Mouse (Mus musculus) limb, embryonic 14.5 days (tissue): ENCODE results near the gene Fcgrt. TPM values are rescaled to one million over a fixed set of nuclear protein-coding genes. Genes with fewer than 3 reads are reported as not detected.
"Not testable (repeated sequence)": the region's sequence is repeated elsewhere in the genome, so short reads cannot be mapped to it uniquely, and the experiment has no call there.

ENCODE experiments used
- ATAC-seq: fragments of 200-750 bp; cut with Nextera tagmentation; 2 replicates; pipeline ENCODE4 v1.8.0; 2017; ENCODE audit warnings: low read depth, moderate number of reproducible peaks, moderate TSS enrichment; ENCODE audit not compliant: low FRiP score
- DNase-seq: peaks from one replicate; pipeline ENCODE4 v3.0.0-alpha.2; 2015; ENCODE audit warnings: low spot score
- H3K27ac ChIP-seq: fragments of 300-500 bp; sonication (generic); replicated peaks from 2 replicates; pipeline ENCODE4 v1.5.1; 2014; ENCODE audit warnings: low read depth, mild to moderate bottlenecking, low read length, moderate library complexity, mixed read lengths
- H3K27me3 ChIP-seq: fragments of 300-500 bp; sonication (generic); 2 replicates; pipeline ENCODE4 v1.6.1; 2014; ENCODE audit warnings: low read length, mixed read lengths; ENCODE audit not compliant: control insufficient read depth, insufficient read depth
- H3K36me3 ChIP-seq: fragments of 300-500 bp; sonication (generic); 2 replicates; pipeline ENCODE4 v1.6.1; 2014; ENCODE audit warnings: mild to moderate bottlenecking, low read length, moderate library complexity, mixed read lengths; ENCODE audit not compliant: control insufficient read depth, insufficient read depth
- H3K4me1 ChIP-seq: fragments of 300-500 bp; sonication (generic); 2 replicates; pipeline ENCODE4 v1.6.1; 2014; ENCODE audit warnings: antibody characterized with exemption, low read length, mixed read lengths; ENCODE audit not compliant: control insufficient read depth, insufficient read depth
- H3K4me2 ChIP-seq: fragments of 300-500 bp; sonication (generic); replicated peaks from 2 replicates; pipeline ENCODE4 v1.6.1; 2014; ENCODE audit warnings: low read depth, mild to moderate bottlenecking, low read length, moderate library complexity; ENCODE audit not compliant: severe bottlenecking
- H3K4me3 ChIP-seq: fragments of 300-500 bp; sonication (generic); replicated peaks from 2 replicates; pipeline ENCODE4 v1.5.1; 2014; ENCODE audit warnings: low read length
- H3K9ac ChIP-seq: fragments of 300-500 bp; sonication (generic); 2 replicates; pipeline ENCODE4 v1.6.1; 2014; ENCODE audit warnings: mild to moderate bottlenecking, low read depth, low read length, moderate library complexity; ENCODE audit not compliant: severe bottlenecking
- H3K9me3 ChIP-seq: fragments of 300-500 bp; sonication (generic); 2 replicates; pipeline ENCODE4 v1.6.1; 2016; ENCODE audit warnings: low read length; ENCODE audit not compliant: control insufficient read depth
- POLR2A ChIP-seq: fragments of 200-500 bp; IDR thresholded peaks from 2 replicates; pipeline ENCODE4 v1.8.0; 2012; ENCODE audit warnings: inconsistent platforms, mild to moderate bottlenecking, moderate library complexity, borderline replicate concordance; ENCODE audit not compliant: insufficient read depth, insufficient read length; ENCODE audit errors: extremely low read depth
- WGBS: fragments of 180-500 bp; shearing (Covaris S2); extraction: QIAGEN DNeasy Blood & Tissue Kit; methylation state at CpG from one replicate; pipeline ENCODE4 v1.1.7; 2014; 5-methylcytosine and 5-hydroxymethylcytosine counted together
- polyA plus RNA-seq, 2 experiments: library from polyadenylated mRNA; depleted of rRNA in 1 of 2; stranded (reverse) in 1 of 2; unstranded in 1 of 2; fragments of >200 nt; fragmentation: Nextera tagmentation in 1 of 2; extraction: Ambion mirVana in 1 of 2; gene quantifications; 2 replicates each; pipeline versions ENCODE4 v1.2.1 to v1.2.3; 2012 to 2014

Gene Fcgrt
- polyA plus RNA-seq (2012; rRNA removed): 56.1 and 64.6 TPM in 2 replicates
- 88.4 and 89.0 TPM in 2 replicates for polyA plus RNA-seq (2014; fragmentation: Nextera tagmentation; extraction: Ambion mirVana)

- no peak for TF ChIP-seq POLR2A
- DNase-seq (peak; percentile 92), ATAC-seq (peak; percentile 92)
- 19% methylated on average over 7 of the region's 7 CpGs for WGBS
- Histone ChIP-seq H3K27ac (peak within 1 kb of the TSS; percentile 88), H3K9ac (peak within 1 kb of the TSS; percentile 50), H3K9me3 (no peaks in the 10 kb centered on the region), H3K4me2 (peak within 1 kb of the TSS; percentile 59), H3K36me3 (no peaks in the 10 kb centered on the region), H3K4me1 (peaks cover 21% of the 10 kb centered on the region), H3K4me3 (peak within 1 kb of the TSS; percentile 29), H3K27me3 (no peaks in the 10 kb centered on the region)
Observed at GRCm38 (mm10) chr7:45103652-45104180, at the start of gene Fcgrt. Gene Fcgrt (minus strand): TSS chr7:45103851.

GRCm38 (mm10) chr7:45153052-45153451 lies 49.4 kb upstream of the Fcgrt start:
- peaks cover 14% of the 10 kb centered on the region; the same call in 1 of the 2 replicates for H3K36me3 ChIP-seq
- 87% methylated on average over 2 of the region's 2 CpGs for WGBS
- peak overlapping the region; percentile 61; the same call in 1 of the 2 replicates for H3K4me2 ChIP-seq
- H3K27me3 ChIP-seq, H3K4me1 ChIP-seq, DNase-seq, H3K9me3 ChIP-seq, H3K9ac ChIP-seq, H3K4me3 ChIP-seq, ATAC-seq: not testable (repeated sequence)
- H3K27ac ChIP-seq: 0 out of 2 replicates have a peak overlapping the region, but pooled peaks have one; percentile 95

GRCm38 (mm10) chr7:45151303-45151702 lies 47.7 kb upstream of the Fcgrt start:
- 31% methylated on average over 11 of the region's 11 CpGs for WGBS
- Histone ChIP-seq H3K9me3 (no peaks in the 10 kb centered on the region), H3K9ac (0 out of 2 replicates have a peak overlapping the region, but pooled peaks have one; percentile 9), H3K4me2 (no peak overlapping the region), H3K27ac (no peak overlapping the region), H3K36me3 (peaks cover 27% of the 10 kb centered on the region), H3K4me1 (peaks cover 5% of the 10 kb centered on the region), H3K4me3 (no peak overlapping the region), H3K27me3 (no peaks in the 10 kb centered on the region)
- ATAC-seq (no peak), DNase-seq (no peak)
- TF ChIP-seq POLR2A: no peak

GRCm38 (mm10) chr7:45150321-45150720 lies 46.7 kb upstream of the Fcgrt start:
- H3K36me3 ChIP-seq: peaks cover 36% of the 10 kb centered on the region
- H3K9ac ChIP-seq: no peak overlapping the region
- H3K9me3 ChIP-seq: no peaks in the 10 kb centered on the region
- H3K27ac ChIP-seq: no peak overlapping the region
- DNase-seq (no peak), ATAC-seq (no peak)
- peaks cover 5% of the 10 kb centered on the region for H3K4me1 ChIP-seq
- H3K4me3 ChIP-seq: no peak overlapping the region
- no peak for TF ChIP-seq POLR2A
- WGBS: 47% methylated on average over 4 of the region's 4 CpGs
- H3K4me2 ChIP-seq: no peak overlapping the region
- H3K27me3 ChIP-seq: no peaks in the 10 kb centered on the region

- TF ChIP-seq POLR2A: no peak
- no peaks in the 10 kb centered on the region for H3K9me3 ChIP-seq
- H3K4me3 ChIP-seq: no peak overlapping the region
- ATAC-seq (no peak), DNase-seq (no peak)
- H3K4me2 ChIP-seq: no peak overlapping the region
- H3K9ac ChIP-seq: no peak overlapping the region
- WGBS: 83% methylated on average over 6 of the region's 6 CpGs
- no peak overlapping the region for H3K27ac ChIP-seq
- H3K27me3 ChIP-seq: no peaks in the 10 kb centered on the region
- H3K4me1 ChIP-seq: peaks cover 5% of the 10 kb centered on the region; the same call in 1 of the 2 replicates
- peaks cover 44% of the 10 kb centered on the region for H3K36me3 ChIP-seq
Observed at GRCm38 (mm10) chr7:45149545-45149944, 45.9 kb upstream of the Fcgrt start.
